Mouse (Mus musculus): ENCODE data around the gene Ms4a13.
"Not testable (repeated sequence)": the region's sequence is repeated elsewhere in the genome, so short reads cannot be mapped to it uniquely, and the experiment has no call there.

Gene Ms4a13

DNA sequence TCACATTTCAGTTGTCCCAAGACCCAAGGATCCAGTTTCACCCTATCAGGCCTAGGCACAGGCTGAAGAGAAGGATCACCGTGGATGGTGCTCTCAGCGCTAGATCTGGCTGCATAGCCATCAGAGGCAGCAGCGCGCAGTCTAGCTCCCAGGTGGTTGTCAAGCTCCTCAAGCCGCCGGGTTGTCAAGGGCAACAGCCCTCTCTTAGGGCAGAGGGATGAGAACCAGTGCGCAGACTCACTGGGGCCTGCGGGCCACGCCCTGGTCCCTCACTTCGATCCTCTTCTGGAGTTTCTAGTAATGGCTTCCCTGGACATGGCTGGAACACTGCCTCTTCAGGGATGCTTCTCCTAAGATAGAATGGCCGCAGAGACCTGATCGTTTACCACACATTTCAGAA, at the start of gene Ms4a13:
Gene Ms4a13, minus strand, starts transcription at position 192 of the 400 bp plus-strand sequence.
- no peak for DNase-seq (ENCODE audit: low read depth)

- no peak for DNase-seq (ENCODE audit: low read depth)
Observed at GRCm38 (mm10) chr19:11244230-11244629, 47.7 kb upstream of the Ms4a13 start.

- DNase-seq (ENCODE audit: low read depth): no peak
Observed at GRCm38 (mm10) chr19:11242560-11242959, 46.0 kb upstream of the Ms4a13 start.

DNA sequence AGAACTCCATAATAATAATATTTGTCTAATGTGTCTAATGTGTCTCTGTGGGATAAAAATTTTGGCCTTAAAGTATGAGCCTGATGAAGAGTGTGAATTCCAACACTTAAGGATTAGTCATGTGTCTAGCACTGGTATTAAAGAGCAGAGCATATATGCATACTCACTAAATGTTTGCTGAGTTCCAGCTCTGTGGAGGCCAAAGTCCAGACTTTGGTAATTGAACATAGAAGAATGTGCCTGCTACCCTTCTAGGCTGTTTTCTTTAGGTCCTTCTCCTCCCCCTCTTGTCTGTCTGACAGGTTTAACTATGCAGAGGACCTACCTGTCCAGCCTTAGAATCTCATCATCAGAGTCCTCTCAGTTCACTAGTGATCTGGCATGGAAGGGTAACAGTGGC, 39.3 kb upstream of the Ms4a13 start:
- no peak for DNase-seq (ENCODE audit: low read depth)

- no peak for DNase-seq (ENCODE audit: low read depth)
Observed at GRCm38 (mm10) chr19:11234921-11235735, 38.6 kb upstream of the Ms4a13 start.

DNA sequence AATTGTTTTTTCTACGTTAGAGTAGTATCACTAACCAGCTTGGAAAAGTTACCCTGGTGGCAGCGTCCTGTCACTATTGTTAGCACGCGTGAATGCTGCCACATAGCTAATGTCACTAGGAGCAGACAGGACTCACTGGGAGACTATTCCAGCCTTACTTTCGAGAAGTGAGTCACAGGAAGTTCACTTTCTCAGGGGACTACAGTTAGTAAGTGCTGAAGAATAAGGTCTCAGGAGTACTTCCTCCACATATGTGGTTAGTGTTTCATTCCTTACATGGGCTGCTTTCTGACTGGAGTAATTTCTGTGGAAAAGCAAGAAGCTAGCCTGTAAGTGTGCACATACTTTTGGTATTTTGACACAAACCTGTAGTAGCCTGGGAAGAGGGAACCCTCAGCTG, 37.7 kb upstream of the Ms4a13 start:
- DNase-seq (ENCODE audit: low read depth): no peak

GRCm38 (mm10) chr19:11232348-11232747, 35.8 kb upstream of the Ms4a13 start, which contains the start of gene Ms4a12:
Ms4a12 (minus strand) TSS chr19:11232448.
- no peak for DNase-seq (ENCODE audit: low read depth)

GRCm38 (mm10) chr19:11192552-11192951, 4.0 kb downstream of the Ms4a13 start:
- DNase-seq (ENCODE audit: low read depth): no peak

- peak; percentile 72 for DNase-seq (ENCODE audit: low read depth)
Observed at GRCm38 (mm10) chr19:11184121-11184520, 12.4 kb downstream of the Ms4a13 start.

DNA sequence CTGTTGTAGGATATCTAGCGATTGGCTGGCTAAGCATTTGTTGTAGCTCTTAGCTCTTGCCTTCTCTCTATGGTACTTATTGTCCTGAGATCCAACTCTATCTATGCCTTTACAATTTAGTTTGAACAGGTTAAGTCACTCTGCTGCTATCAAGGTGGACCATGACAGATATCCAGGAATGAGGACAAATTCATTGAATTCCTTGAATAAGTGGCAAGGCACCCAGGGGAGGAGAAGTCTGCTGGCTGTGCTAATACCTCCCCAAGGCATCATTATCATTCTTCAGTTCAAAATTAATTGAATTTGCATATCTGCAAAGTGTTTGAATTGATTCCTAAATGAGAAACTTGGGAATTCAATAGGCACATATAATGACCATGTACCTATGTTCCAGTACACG, 19.1 kb downstream of the Ms4a13 start:
- no peak for DNase-seq (ENCODE audit: low read depth)

- peak; percentile 47 for DNase-seq (ENCODE audit: low read depth)
Observed at GRCm38 (mm10) chr19:11165172-11165571, 31.4 kb downstream of the Ms4a13 start, which contains the start of gene 1700025F22Rik. 1700025F22Rik (minus strand) TSS chr19:11165320.

- not testable (repeated sequence) for DNase-seq (ENCODE audit: low read depth)
Observed at GRCm38 (mm10) chr19:11157890-11158289, 38.6 kb downstream of the Ms4a13 start.

- DNase-seq (ENCODE audit: low read depth): no peak
Observed at GRCm38 (mm10) chr19:11135336-11135735, 61.2 kb downstream of the Ms4a13 start.

GRCm38 (mm10) chr19:11134852-11135251, 61.7 kb downstream of the Ms4a13 start:
- DNase-seq (ENCODE audit: low read depth): no peak

DNA sequence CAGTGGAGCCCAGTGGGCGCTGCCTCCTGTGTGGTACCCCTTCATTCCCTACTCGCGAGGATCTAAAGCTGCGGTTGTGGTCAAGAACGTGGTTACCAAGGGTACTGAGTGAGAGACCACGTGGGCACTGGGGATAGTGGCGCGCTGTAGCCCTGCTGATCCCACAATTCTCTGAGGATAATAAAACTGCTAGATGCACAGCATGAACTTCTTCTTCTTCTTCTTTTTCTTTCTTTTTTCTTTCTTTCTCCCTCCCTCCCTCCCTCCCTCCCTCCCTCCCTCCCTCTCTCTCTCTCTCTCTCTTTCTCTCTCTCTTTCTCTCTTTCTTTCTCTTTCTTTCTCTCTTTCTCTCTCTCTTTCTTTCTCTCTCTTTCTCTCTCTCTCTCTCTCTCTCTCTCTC, 65.8 kb downstream of the Ms4a13 start, which contains the start of gene 1700017D01Rik:
Gene 1700017D01Rik, minus strand, starts transcription at position 101 of the 400 bp plus-strand sequence.
- DNase-seq (ENCODE audit: low read depth): not testable (repeated sequence)

- DNase-seq (ENCODE audit: low read depth): no peak
Observed at GRCm38 (mm10) chr19:11129702-11130101, 66.8 kb downstream of the Ms4a13 start.

DNA sequence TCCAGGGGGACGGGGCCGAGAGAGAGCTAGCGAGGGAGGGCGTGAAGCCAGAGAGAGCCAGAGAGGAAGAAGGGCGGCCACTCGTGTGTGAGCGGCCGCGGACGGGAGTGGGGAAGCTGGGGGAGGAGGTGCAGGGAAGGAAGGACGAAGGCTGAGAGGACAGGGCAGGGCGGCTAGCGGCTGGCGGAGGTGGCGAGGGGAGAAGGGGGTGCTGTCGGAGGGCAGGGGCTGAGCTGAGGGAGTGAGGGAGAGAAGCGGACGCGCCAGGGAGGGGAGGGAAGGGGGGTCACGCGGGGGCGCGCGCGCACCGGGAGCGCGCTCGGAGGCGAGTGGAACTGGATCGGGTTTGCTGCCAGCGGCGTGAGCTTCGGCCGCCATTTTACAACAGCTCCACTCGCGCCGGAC, 75.5 kb downstream of the Ms4a13 start:
- peak; percentile 46 for DNase-seq (ENCODE audit: low read depth)

All from naive thymus-derived CD4-positive, alpha-beta T cell, adult 2 months (primary cell).